Mouse (Mus musculus) limb, embryonic 12.5 days (tissue): Measurements from ENCODE around the gene Adarb1. TPM values are rescaled to one million over a fixed set of nuclear protein-coding genes. Genes with fewer than 3 reads are reported as not detected.
A peak's percentile ranks its signal among the peaks of the same experiment; 100 is the strongest.

Experiments used
- ATAC-seq: fragments of 200-750 bp; cut with Nextera tagmentation; 2 replicates; pipeline ENCODE4 v1.8.0; 2017; ENCODE audit warnings: low read depth, moderate TSS enrichment; ENCODE audit not compliant: insufficient number of reproducible peaks, insufficient read depth, low FRiP score, low TSS enrichment
- H3K27ac ChIP-seq: fragments of 300-500 bp; sonication (generic); 2 replicates; pipeline ENCODE4 v1.5.1; 2016; ENCODE audit warnings: mild to moderate bottlenecking, moderate library complexity
- H3K27me3 ChIP-seq: fragments of 300-500 bp; sonication (generic); 2 replicates; pipeline ENCODE4 v1.6.1; 2016; ENCODE audit warnings: mild to moderate bottlenecking, moderate library complexity
- H3K36me3 ChIP-seq: fragments of 300-500 bp; sonication (generic); 2 replicates; pipeline ENCODE4 v1.6.1; 2016; ENCODE audit warnings: mild to moderate bottlenecking, moderate library complexity
- H3K4me1 ChIP-seq: fragments of 300-500 bp; sonication (generic); replicated peaks from 2 replicates; pipeline ENCODE4 v1.6.1; 2016
- H3K4me2 ChIP-seq: fragments of 300-500 bp; sonication (generic); 2 replicates; pipeline ENCODE4 v1.6.1; 2016; ENCODE audit warnings: mild to moderate bottlenecking, moderate library complexity
- H3K4me3 ChIP-seq: fragments of 300-500 bp; sonication (generic); replicated peaks from 2 replicates; pipeline ENCODE4 v1.5.1; 2016; ENCODE audit warnings: mild to moderate bottlenecking
- H3K9ac ChIP-seq: fragments of 300-500 bp; sonication (generic); replicated peaks from 2 replicates; pipeline ENCODE4 v1.6.1; 2016; ENCODE audit warnings: mild to moderate bottlenecking, moderate library complexity
- H3K9me3 ChIP-seq: fragments of 300-500 bp; sonication (generic); 2 replicates; pipeline ENCODE4 v1.6.1; 2016; ENCODE audit warnings: mild to moderate bottlenecking, moderate library complexity
- WGBS: fragments of 180-500 bp; shearing (Covaris S2); methylation state at CpG from one replicate; pipeline ENCODE4 v1.1.7; 2016; 5-methylcytosine and 5-hydroxymethylcytosine counted together
- polyA plus RNA-seq: library from polyadenylated mRNA; unstranded; fragments of >200 nt; fragmentation: Nextera tagmentation; extraction: Ambion mirVana; gene quantifications from 2 replicates; pipeline ENCODE4 v1.2.1, GENCODE M21; 2016

Adarb1 gene
- polyA plus RNA-seq, 1 experiment from 2014 or later, result 6.4 TPM

DNA sequence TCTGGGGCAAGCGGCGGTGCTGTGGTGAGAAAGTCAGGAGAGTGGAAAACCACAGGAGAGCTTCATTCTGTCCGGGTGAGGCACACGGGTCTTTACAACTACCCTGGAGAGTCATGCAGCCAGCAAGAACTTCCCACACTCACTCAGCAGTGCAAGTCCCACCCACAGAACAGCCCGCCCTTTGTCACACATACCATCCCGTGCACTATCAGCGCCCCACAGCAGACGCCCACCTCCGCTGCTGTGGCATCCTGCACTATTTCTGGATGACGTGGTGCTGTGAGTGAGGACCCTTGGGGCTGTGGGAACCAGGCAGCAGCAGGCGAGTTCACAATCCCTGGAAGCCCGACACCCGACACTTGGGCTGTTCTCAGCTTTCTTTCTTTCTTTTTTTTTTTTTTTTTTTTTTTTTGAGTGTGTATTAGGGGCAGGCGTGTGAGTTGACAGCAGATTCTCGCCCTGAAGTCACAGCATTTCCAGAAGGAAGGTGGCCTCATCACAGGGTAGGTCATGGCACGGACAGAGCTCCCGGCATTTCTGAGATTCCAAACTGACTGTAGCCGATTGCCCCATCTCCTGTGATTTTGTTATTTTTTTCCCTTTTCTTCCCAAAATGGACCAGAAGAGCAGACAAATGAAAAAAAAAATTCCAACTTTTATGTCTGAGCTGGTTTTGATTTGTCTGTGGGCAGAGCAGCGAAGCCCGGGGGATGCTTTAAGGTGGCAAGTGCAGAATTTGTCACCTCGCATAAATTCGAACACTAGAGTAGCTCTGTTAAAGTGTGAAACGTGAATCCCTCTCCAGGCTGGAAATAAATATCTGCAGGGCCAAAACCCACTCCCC lies 31.5 kb upstream of the Adarb1 start:
- peaks cover 22% of the 10 kb centered on the region for H3K4me1 ChIP-seq
- H3K36me3 ChIP-seq, result no peaks in the 10 kb centered on the region
- H3K9ac ChIP-seq, result 0 out of 2 replicates have a peak overlapping the region, but pooled peaks have one; percentile 40
- peaks cover 12% of the 10 kb centered on the region for H3K9me3 ChIP-seq
- peaks cover 16% of the 10 kb centered on the region; the same call in 1 of the 2 replicates for H3K27me3 ChIP-seq
- H3K4me3 ChIP-seq, result peak overlapping the region; percentile 23
- ATAC-seq, result peak; percentile 75; the same call in 1 of the 2 replicates
- H3K4me2 ChIP-seq, result peak overlapping the region; percentile 55
- 22% methylated on average over 23 of the region's 23 CpGs for WGBS
- H3K27ac ChIP-seq, result peak overlapping the region; percentile 62; the same call in 1 of the 2 replicates

DNA sequence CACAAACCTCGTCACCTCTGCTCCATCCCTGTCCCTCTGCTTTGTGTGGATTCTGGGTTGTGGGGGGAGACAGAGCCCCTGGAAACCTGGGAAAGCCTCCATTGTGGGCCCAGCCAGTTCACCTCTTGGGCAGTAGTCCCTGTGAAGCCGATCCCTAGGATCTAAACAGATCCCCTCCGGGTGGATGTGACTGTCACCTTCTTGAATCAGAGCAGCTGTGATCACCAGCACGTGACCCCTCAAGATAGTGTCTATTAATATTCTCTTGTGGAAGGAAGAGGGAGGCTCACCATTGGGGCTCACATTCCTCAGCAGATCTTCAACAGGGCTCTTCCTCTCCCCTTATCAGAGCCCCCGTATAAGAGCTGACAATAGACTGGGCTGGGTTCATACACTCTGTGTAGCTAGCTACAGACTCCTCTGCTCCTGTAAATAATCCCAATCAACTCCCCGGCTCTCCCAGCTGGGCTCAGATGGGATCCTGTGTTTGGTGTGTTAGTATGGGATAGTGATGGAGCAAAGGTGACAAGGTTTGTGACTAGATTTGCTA lies 30.7 kb upstream of the Adarb1 start:
- H3K4me1 ChIP-seq, result peaks cover 22% of the 10 kb centered on the region
- H3K9ac ChIP-seq, result 0 out of 2 replicates have a peak overlapping the region, but pooled peaks have one; percentile 40
- no peaks in the 10 kb centered on the region for H3K36me3 ChIP-seq
- no peak overlapping the region for H3K4me3 ChIP-seq
- WGBS, result 69% methylated on average over 6 of the region's 6 CpGs
- H3K9me3 ChIP-seq, result peaks cover 12% of the 10 kb centered on the region
- H3K27me3 ChIP-seq, result peaks cover 16% of the 10 kb centered on the region; the same call in 1 of the 2 replicates
- no peak for ATAC-seq
- peak overlapping the region; percentile 62; the same call in 1 of the 2 replicates for H3K27ac ChIP-seq
- H3K4me2 ChIP-seq, result peak overlapping the region; percentile 55

DNA sequence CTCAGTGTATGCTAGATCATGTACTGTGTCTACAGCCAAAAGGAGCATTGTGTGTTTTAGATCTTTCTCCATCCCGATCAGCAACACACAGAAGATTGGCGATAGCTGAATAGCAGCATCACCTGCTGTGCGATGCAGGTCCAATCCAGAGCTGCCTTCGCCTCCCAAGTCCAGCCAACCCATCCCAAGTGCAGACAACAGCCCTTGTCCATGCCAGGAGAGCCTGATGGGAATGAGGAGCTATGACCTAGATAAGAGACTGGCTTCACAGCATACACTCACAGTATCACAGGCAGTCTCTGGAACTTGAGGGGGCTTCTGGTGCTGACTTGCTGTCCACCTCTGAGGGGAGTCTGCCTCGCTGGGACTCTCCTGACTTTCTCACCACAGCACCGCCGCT lies 30.1 kb upstream of the Adarb1 start:
- no peak overlapping the region for H3K9ac ChIP-seq
- peaks cover 22% of the 10 kb centered on the region for H3K4me1 ChIP-seq
- H3K36me3 ChIP-seq, result no peaks in the 10 kb centered on the region
- 81% methylated on average over 7 of the region's 7 CpGs for WGBS
- H3K9me3 ChIP-seq, result peaks cover 12% of the 10 kb centered on the region
- H3K27ac ChIP-seq, result no peak overlapping the region
- H3K27me3 ChIP-seq, result peaks cover 16% of the 10 kb centered on the region; the same call in 1 of the 2 replicates
- no peak for ATAC-seq
- no peak overlapping the region for H3K4me2 ChIP-seq
- no peak overlapping the region for H3K4me3 ChIP-seq

DNA sequence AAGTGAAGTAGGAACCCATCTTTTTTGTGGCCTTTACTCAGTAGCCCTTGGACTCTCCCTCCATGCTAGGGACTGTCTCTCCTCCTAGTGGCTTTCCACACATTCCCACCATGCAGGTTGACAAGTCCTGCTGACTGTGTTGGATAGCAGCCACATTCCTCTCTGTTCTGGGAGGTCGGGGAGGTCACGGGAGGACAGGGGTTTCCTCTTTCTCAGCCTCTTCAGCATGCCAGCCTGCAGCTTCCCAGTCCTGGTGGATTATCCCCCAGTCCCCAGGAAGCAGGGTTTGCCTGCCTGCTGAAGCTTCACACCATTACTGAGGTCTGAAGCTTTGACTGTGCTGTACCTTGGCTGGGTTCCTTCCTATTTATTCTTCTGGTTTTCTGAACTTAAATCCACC lies 29.7 kb upstream of the Adarb1 start:
- H3K9me3 ChIP-seq, result peaks cover 12% of the 10 kb centered on the region
- H3K36me3 ChIP-seq, result no peaks in the 10 kb centered on the region
- peaks cover 22% of the 10 kb centered on the region for H3K4me1 ChIP-seq
- H3K4me3 ChIP-seq, result no peak overlapping the region
- H3K9ac ChIP-seq, result no peak overlapping the region
- WGBS, result 10% methylated on average over 2 of the region's 2 CpGs
- no peak overlapping the region for H3K27ac ChIP-seq
- H3K4me2 ChIP-seq, result no peak overlapping the region
- peaks cover 16% of the 10 kb centered on the region; the same call in 1 of the 2 replicates for H3K27me3 ChIP-seq
- ATAC-seq, result no peak

DNA sequence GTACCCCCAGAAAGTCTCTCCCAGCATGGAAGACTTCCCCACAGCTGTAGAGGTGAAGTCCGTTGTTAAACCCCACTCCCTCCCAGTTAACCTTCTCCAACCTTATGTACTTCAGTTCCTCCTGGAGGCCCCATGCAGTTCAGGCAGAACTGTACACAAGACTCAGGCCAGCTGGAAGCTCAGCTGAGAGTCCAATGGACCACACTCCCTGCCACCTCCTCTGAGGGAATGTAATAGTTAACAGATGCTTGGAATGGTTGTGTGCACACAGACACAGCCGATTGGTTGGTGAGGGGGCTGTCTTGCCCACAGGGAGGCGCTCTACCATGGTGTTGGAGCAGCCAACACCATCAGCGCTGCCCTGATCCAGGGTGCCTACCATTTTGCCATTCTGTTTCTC lies 24.2 kb upstream of the Adarb1 start:
- Histone ChIP-seq H3K4me2 (no peak overlapping the region), H3K9me3 (peaks cover 12% of the 10 kb centered on the region), H3K36me3 (no peaks in the 10 kb centered on the region), H3K27me3 (no peaks in the 10 kb centered on the region), H3K4me1 (peaks cover 25% of the 10 kb centered on the region), H3K4me3 (no peak overlapping the region), H3K9ac (no peak overlapping the region), H3K27ac (no peak overlapping the region)
- ATAC-seq, result no peak
- 74% methylated on average over 4 of the region's 4 CpGs for WGBS

DNA sequence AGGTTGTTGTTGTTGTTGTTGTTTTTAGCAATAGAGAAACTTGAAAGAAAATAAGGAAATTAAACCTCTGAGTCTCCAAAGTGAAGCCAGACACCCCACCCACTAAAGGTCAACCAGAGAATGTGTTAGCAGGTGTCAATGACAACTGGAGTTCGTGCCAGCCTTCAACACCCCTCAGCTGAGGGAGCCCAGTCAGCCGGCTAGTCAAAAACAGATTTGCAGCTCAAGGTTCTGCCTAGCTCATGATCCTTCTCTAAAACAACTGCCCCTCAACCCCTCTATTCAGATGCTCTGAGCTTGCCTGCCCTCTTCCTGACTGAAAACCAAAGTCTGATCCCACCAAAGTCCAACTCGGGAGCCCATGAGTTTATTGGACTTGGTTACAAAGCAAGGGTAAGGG lies 23.7 kb upstream of the Adarb1 start:
- Histone ChIP-seq H3K4me2 (no peak overlapping the region), H3K9ac (no peak overlapping the region), H3K9me3 (peaks cover 12% of the 10 kb centered on the region), H3K36me3 (no peaks in the 10 kb centered on the region), H3K4me3 (no peak overlapping the region), H3K4me1 (peaks cover 25% of the 10 kb centered on the region), H3K27me3 (no peaks in the 10 kb centered on the region), H3K27ac (no peak overlapping the region)
- 61% methylated on average over 3 of the region's 3 CpGs for WGBS
- no peak for ATAC-seq

DNA sequence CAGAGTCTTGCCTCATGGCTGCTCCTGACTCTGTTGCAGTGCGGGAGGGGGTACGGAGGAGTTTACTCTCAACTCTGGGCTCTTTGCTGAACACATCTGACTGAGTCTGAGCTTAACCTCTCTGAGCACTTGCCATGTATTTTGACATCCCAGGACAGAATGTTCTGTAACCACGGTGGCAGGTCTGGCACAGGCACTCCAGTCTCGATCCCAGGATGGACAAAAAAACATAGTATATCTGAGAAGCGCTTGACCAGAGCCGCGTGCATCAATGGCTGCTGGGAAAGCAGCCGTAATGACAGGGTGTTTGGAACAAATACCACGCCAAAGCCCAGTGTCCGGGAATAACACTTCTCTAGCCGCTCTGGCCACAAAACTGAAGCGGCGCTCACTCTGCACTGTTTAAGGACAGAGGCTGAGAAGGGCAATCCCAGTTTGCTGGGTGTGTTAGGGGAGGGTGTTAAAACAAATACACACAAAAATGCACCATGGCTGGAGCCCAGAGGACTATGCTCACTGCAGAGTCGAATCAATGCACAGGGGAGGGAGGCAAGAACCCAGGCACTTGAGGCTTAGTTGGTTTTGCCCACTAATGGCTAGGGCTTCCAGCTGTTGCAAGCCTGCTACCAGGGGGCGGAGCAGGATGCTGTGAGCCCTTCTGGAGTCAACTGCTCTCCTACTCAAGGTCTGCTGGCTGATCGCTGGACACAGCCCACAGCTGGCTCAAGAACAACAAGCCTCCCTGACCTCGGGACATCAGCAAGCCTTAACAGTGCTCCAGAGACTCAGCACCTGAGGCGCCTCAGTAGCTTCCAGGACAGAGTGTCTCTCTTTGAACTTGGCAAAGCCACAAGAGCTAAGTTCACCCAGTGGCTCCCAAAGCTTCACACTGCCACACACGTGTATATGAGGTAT lies 23.0 kb upstream of the Adarb1 start:
- H3K27me3 ChIP-seq, result no peaks in the 10 kb centered on the region
- no peak overlapping the region for H3K27ac ChIP-seq
- peaks cover 25% of the 10 kb centered on the region for H3K4me1 ChIP-seq
- H3K9ac ChIP-seq, result no peak overlapping the region
- no peak overlapping the region for H3K4me3 ChIP-seq
- ATAC-seq, result no peak
- peaks cover 12% of the 10 kb centered on the region for H3K9me3 ChIP-seq
- no peaks in the 10 kb centered on the region for H3K36me3 ChIP-seq
- 55% methylated on average over 19 of the region's 19 CpGs for WGBS
- H3K4me2 ChIP-seq, result 0 out of 2 replicates have a peak overlapping the region, but pooled peaks have one; percentile 4

DNA sequence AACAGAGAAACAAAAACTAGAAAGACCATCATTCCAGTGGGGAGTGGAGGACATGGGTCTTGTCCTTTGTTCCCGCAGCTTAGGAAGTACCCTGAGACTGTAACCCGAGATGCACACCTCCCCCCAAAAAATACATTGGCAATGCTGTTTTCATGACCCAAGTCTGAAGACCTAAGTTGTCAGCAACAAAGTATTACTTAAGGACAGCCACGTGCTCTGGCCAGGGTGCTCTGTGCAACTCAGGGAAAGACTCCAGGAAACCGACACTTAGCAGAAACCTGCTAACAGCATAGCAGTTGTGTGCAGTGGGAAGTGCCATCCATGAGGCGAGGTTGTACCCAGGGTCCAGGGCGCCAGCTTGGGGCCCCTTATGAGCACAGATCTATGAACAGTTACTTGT lies 22.2 kb upstream of the Adarb1 start:
- ATAC-seq, result no peak
- H3K36me3 ChIP-seq, result no peaks in the 10 kb centered on the region
- H3K9me3 ChIP-seq, result peaks cover 7% of the 10 kb centered on the region
- WGBS, result 36% methylated on average over 6 of the region's 6 CpGs
- peaks cover 25% of the 10 kb centered on the region for H3K4me1 ChIP-seq
- no peak overlapping the region for H3K4me2 ChIP-seq
- H3K27ac ChIP-seq, result no peak overlapping the region
- no peak overlapping the region for H3K4me3 ChIP-seq
- no peaks in the 10 kb centered on the region for H3K27me3 ChIP-seq
- H3K9ac ChIP-seq, result no peak overlapping the region

DNA sequence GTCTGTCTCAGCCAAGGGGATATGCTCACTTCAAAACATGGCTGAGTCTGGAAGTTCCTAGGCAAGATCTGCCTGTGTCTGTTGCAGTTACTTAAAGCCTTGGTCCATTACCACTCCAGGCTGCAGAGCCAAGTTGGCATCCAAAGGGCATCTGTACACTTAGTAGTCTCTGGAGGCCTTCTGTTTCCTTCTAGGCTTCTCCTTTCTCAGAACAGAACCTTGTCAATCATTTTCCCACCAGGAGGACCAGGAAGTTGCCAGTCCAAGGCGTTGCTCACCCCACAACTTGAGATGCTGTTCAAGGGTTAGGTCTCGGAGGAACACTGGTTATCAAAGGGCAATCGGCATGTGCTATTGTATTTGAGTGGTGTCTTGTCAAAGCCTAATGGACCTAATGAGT lies 21.0 kb upstream of the Adarb1 start:
- Histone ChIP-seq H3K4me2 (no peak overlapping the region), H3K4me1 (peaks cover 30% of the 10 kb centered on the region), H3K36me3 (no peaks in the 10 kb centered on the region), H3K9me3 (no peaks in the 10 kb centered on the region), H3K27ac (no peak overlapping the region), H3K27me3 (no peaks in the 10 kb centered on the region), H3K9ac (no peak overlapping the region), H3K4me3 (no peak overlapping the region)
- no peak for ATAC-seq
- 60% methylated on average over 3 of the region's 3 CpGs for WGBS

DNA sequence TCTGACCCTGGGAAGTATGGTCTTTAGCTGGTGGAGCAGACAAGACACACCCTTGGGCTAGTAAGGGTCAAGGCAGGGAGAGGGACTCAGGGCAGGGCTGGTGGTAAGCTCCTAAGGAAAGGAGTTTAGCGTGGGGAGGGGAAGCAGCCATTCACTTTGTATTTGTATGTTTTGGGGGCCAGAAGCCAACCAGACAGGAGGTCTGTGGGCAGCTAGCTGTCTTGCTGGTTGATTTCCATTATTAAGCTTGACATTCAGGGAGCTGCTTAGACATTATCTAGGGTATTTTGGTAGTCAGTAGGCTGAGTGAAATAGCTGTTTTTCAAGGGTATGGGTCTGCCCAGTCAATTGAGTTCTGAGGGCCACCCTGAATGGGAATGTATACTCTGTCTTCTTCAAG lies 20.0 kb upstream of the Adarb1 start:
- ATAC-seq, result no peak
- no peak overlapping the region for H3K4me2 ChIP-seq
- H3K9me3 ChIP-seq, result no peaks in the 10 kb centered on the region
- H3K27me3 ChIP-seq, result no peaks in the 10 kb centered on the region
- no peaks in the 10 kb centered on the region for H3K36me3 ChIP-seq
- no peak overlapping the region for H3K27ac ChIP-seq
- no peak overlapping the region for H3K9ac ChIP-seq
- WGBS, result 59% methylated on average over 1 of the region's 1 CpGs
- peaks cover 30% of the 10 kb centered on the region for H3K4me1 ChIP-seq
- no peak overlapping the region for H3K4me3 ChIP-seq

DNA sequence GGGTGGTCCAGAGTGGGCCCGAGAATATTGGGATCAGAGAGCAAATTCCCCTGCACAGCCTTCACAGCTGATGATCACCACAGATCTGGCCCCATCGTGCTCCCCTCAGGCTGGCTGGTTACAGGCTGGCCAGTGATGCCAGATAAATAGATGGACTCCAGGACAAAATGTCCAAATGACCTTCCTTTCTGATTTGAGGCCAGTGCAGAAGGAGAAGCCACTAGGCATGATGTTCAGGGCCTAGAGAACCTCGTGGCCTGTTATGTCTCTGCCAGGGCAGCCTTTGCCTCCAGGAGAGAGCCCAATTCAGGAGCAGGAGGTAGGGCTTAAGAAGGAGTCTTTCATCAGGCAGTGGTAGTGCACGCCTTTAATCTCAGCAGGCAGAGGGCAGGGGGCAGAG lies 17.3 kb upstream of the Adarb1 start:
- Histone ChIP-seq H3K27ac (no peak overlapping the region), H3K9ac (no peak overlapping the region; the same call in 1 of the 2 replicates), H3K36me3 (no peaks in the 10 kb centered on the region), H3K4me2 (no peak overlapping the region), H3K9me3 (no peaks in the 10 kb centered on the region), H3K4me1 (peaks cover 15% of the 10 kb centered on the region), H3K27me3 (no peaks in the 10 kb centered on the region), H3K4me3 (no peak overlapping the region)
- no peak for ATAC-seq
- WGBS, result 63% methylated on average over 4 of the region's 4 CpGs
